Mouse (Mus musculus) limb, embryonic 11.5 days (tissue): ENCODE data around the gene Map2k7. TPM values are rescaled to one million over a fixed set of nuclear protein-coding genes. Genes with fewer than 3 reads are reported as not detected.

Source experiments
- ATAC-seq: fragments of 200-750 bp; cut with Nextera tagmentation; 2 replicates; pipeline ENCODE4 v1.8.0; 2017; ENCODE audit warnings: low read depth; ENCODE audit not compliant: insufficient number of reproducible peaks, low FRiP score, low TSS enrichment
- DNase-seq: peaks from one replicate; pipeline ENCODE4 v3.0.0-alpha.2; 2015; ENCODE audit warnings: low spot score
- H3K27ac ChIP-seq: fragments of 300-500 bp; sonication (generic); replicated peaks from 2 replicates; pipeline ENCODE4 v1.5.1; 2014; ENCODE audit warnings: low read depth, mild to moderate bottlenecking, low read length
- H3K27me3 ChIP-seq: fragments of 300-500 bp; sonication (generic); 2 replicates; pipeline ENCODE4 v1.6.1; 2014; ENCODE audit warnings: mild to moderate bottlenecking, low read length, mixed read lengths; ENCODE audit not compliant: control insufficient read depth, insufficient read depth
- H3K36me3 ChIP-seq: fragments of 300-500 bp; sonication (generic); 2 replicates; pipeline ENCODE4 v1.6.1; 2014; ENCODE audit warnings: mild to moderate bottlenecking, low read length, moderate library complexity, mixed read lengths; ENCODE audit not compliant: control insufficient read depth, insufficient read depth
- H3K4me1 ChIP-seq: fragments of 300-500 bp; sonication (generic); 2 replicates; pipeline ENCODE4 v1.6.1; 2014; ENCODE audit warnings: low read length, mixed read lengths; ENCODE audit not compliant: control insufficient read depth, insufficient read depth
- H3K4me2 ChIP-seq: fragments of 300-500 bp; sonication (generic); 2 replicates; pipeline ENCODE4 v1.6.1; 2014; ENCODE audit warnings: low read depth, mild to moderate bottlenecking, moderate library complexity; ENCODE audit not compliant: severe bottlenecking
- H3K4me3 ChIP-seq: fragments of 300-500 bp; sonication (generic); 2 replicates; pipeline ENCODE4 v1.5.1; 2014; ENCODE audit warnings: low read depth, low read length
- H3K9ac ChIP-seq: fragments of 300-500 bp; sonication (generic); 2 replicates; pipeline ENCODE4 v1.6.1; 2014; ENCODE audit warnings: mild to moderate bottlenecking, low read length
- H3K9me3 ChIP-seq: fragments of 300-500 bp; sonication (generic); 2 replicates; pipeline ENCODE4 v1.6.1; 2016; ENCODE audit warnings: low read length; ENCODE audit not compliant: control insufficient read depth
- WGBS: fragments of 180-500 bp; shearing (Covaris S2); extraction: QIAGEN DNeasy Blood & Tissue Kit; methylation state at CpG from one replicate; pipeline ENCODE4 v1.1.7; 2014; 5-methylcytosine and 5-hydroxymethylcytosine counted together
- polyA plus RNA-seq: library from polyadenylated mRNA; unstranded; fragments of >200 nt; fragmentation: Nextera tagmentation; extraction: Ambion mirVana; gene quantifications from 2 replicates; pipeline ENCODE4 v1.2.1, GENCODE M21; 2014

Map2k7 gene
- polyA plus RNA-seq, 1 experiment from 2014 or later = 19.5 TPM

GRCm38 (mm10) chr8:4216791-4217621, 21.5 kb upstream of the Map2k7 start, which contains the start of gene Prr36:
Gene Prr36 (minus strand): TSS chr8:4217459.
- peak; percentile 56 for DNase-seq
- Histone ChIP-seq H3K4me2 (peak within 1 kb of the TSS; percentile 93), H3K9me3 (no peaks in the 10 kb centered on the region; the same call in 1 of the 2 replicates), H3K9ac (peak within 1 kb of the TSS; percentile 59), H3K36me3 (no peaks in the 10 kb centered on the region), H3K27ac (no peak within 1 kb of the TSS), H3K4me1 (peaks cover 9% of the 10 kb centered on the region; the same call in 1 of the 2 replicates), H3K27me3 (peaks cover 35% of the 10 kb centered on the region), H3K4me3 (peak within 1 kb of the TSS; percentile 43)
- ATAC-seq = peak; percentile 35; the same call in 1 of the 2 replicates
- WGBS = under 1% methylated on average over 44 of the region's 44 CpGs

GRCm38 (mm10) chr8:4219617-4220016, 18.9 kb upstream of the Map2k7 start:
- Histone ChIP-seq H3K4me1 (peaks cover 7% of the 10 kb centered on the region; the same call in 1 of the 2 replicates), H3K27ac (no peak overlapping the region), H3K9me3 (no peaks in the 10 kb centered on the region; the same call in 1 of the 2 replicates), H3K36me3 (no peaks in the 10 kb centered on the region), H3K9ac (no peak overlapping the region), H3K27me3 (peaks cover 33% of the 10 kb centered on the region), H3K4me2 (no peak overlapping the region), H3K4me3 (no peak overlapping the region)
- ATAC-seq (no peak), DNase-seq (no peak)
- WGBS = 90% methylated on average over 3 of the region's 3 CpGs

GRCm38 (mm10) chr8:4222059-4222458, 16.5 kb upstream of the Map2k7 start:
- Histone ChIP-seq H3K27me3 (peaks cover 20% of the 10 kb centered on the region), H3K4me2 (no peak overlapping the region), H3K9ac (no peak overlapping the region), H3K9me3 (no peaks in the 10 kb centered on the region; the same call in 1 of the 2 replicates), H3K27ac (no peak overlapping the region), H3K36me3 (no peaks in the 10 kb centered on the region), H3K4me3 (no peak overlapping the region), H3K4me1 (peaks cover 6% of the 10 kb centered on the region; the same call in 1 of the 2 replicates)
- ATAC-seq (no peak), DNase-seq (no peak)

GRCm38 (mm10) chr8:4226323-4226722, 12.2 kb upstream of the Map2k7 start:
- 11% methylated on average over 4 of the region's 4 CpGs for WGBS
- no peak overlapping the region for H3K27ac ChIP-seq
- peaks cover 14% of the 10 kb centered on the region for H3K27me3 ChIP-seq
- H3K4me3 ChIP-seq = peak overlapping the region; percentile 19
- no peak for DNase-seq
- no peaks in the 10 kb centered on the region for H3K36me3 ChIP-seq
- H3K9me3 ChIP-seq = no peaks in the 10 kb centered on the region
- H3K4me2 ChIP-seq = peak overlapping the region; percentile 47
- 0 out of 2 replicates have a peak, but pooled peaks have one; percentile 26 for ATAC-seq
- H3K9ac ChIP-seq = no peak overlapping the region
- H3K4me1 ChIP-seq = 0 out of 2 replicates have a peak, but pooled peaks cover 3% of the 10 kb centered on the region

- Histone ChIP-seq H3K27ac (no peak within 1 kb of the TSS), H3K4me3 (peak within 1 kb of the TSS; percentile 19), H3K36me3 (no peaks in the 10 kb centered on the region), H3K9me3 (no peaks in the 10 kb centered on the region), H3K4me1 (0 out of 2 replicates have a peak, but pooled peaks cover 3% of the 10 kb centered on the region), H3K27me3 (peaks cover 14% of the 10 kb centered on the region), H3K9ac (0 out of 2 replicates have a peak within 1 kb of the TSS, but pooled peaks have one; percentile 7), H3K4me2 (peak within 1 kb of the TSS; percentile 47)
- WGBS = 4% methylated on average over 33 of the region's 33 CpGs
- DNase-seq (no peak), ATAC-seq (0 out of 2 replicates have a peak, but pooled peaks have one; percentile 39)
These were observed 11.7 kb upstream of the Map2k7 start, which contains the start of gene Lrrc8e for GRCm38 (mm10) chr8:4226739-4227347. Gene Lrrc8e (plus strand): TSS chr8:4226827.

- no peak for DNase-seq
These were observed 10.6 kb upstream of the Map2k7 start for GRCm38 (mm10) chr8:4227919-4228318.

GRCm38 (mm10) chr8:4229784-4230183, 8.8 kb upstream of the Map2k7 start:
- no peak overlapping the region for H3K4me3 ChIP-seq
- DNase-seq = no peak
- no peak overlapping the region for H3K27ac ChIP-seq
- H3K4me2 ChIP-seq = no peak overlapping the region
- H3K27me3 ChIP-seq = peaks cover 14% of the 10 kb centered on the region
- no peak overlapping the region for H3K9ac ChIP-seq
- 76% methylated on average over 5 of the region's 5 CpGs for WGBS
- no peaks in the 10 kb centered on the region for H3K36me3 ChIP-seq
- 0 out of 2 replicates have a peak, but pooled peaks cover 3% of the 10 kb centered on the region for H3K4me1 ChIP-seq
- ATAC-seq = no peak
- no peaks in the 10 kb centered on the region for H3K9me3 ChIP-seq

More at GRCm38 (mm10) chr8:4227919-4228318, 10.6 kb upstream of the Map2k7 start:
- Histone ChIP-seq H3K27ac (no peak overlapping the region), H3K4me1 (0 out of 2 replicates have a peak, but pooled peaks cover 3% of the 10 kb centered on the region), H3K9me3 (no peaks in the 10 kb centered on the region), H3K9ac (no peak overlapping the region), H3K4me3 (no peak overlapping the region), H3K36me3 (no peaks in the 10 kb centered on the region), H3K4me2 (no peak overlapping the region), H3K27me3 (peaks cover 14% of the 10 kb centered on the region)
- ATAC-seq = no peak
- WGBS = 89% methylated on average over 4 of the region's 4 CpGs

- H3K4me1 ChIP-seq = 0 out of 2 replicates have a peak, but pooled peaks cover 3% of the 10 kb centered on the region
- H3K36me3 ChIP-seq = no peaks in the 10 kb centered on the region
- H3K4me3 ChIP-seq = no peak overlapping the region
- no peaks in the 10 kb centered on the region for H3K9me3 ChIP-seq
- peaks cover 14% of the 10 kb centered on the region for H3K27me3 ChIP-seq
- 58% methylated on average over 10 of the region's 10 CpGs for WGBS
- H3K4me2 ChIP-seq = no peak overlapping the region
- H3K9ac ChIP-seq = no peak overlapping the region
- no peak for ATAC-seq
- no peak for DNase-seq
- H3K27ac ChIP-seq = no peak overlapping the region
These were observed 7.8 kb upstream of the Map2k7 start for GRCm38 (mm10) chr8:4230612-4231351.
